Mouse (Mus musculus): Measurements from ENCODE around the gene Ccnf. TPM values are rescaled to one million over a fixed set of nuclear protein-coding genes. Genes with fewer than 3 reads are reported as not detected.

The Ccnf gene
- total RNA-seq, 4 experiments from 2014 or later: 0.10 to 0.48 (median 0.32) TPM

GRCm38 (mm10) chr17:24224741-24225140 lies 26.5 kb downstream of the Ccnf start:
- DNase-seq (ENCODE audit: low spot score in 2 of 2): no peak

- peak in 1 of 2 experiments; percentile 43 for DNase-seq (ENCODE audit: low spot score in 2 of 2)
Measured at GRCm38 (mm10) chr17:24223513-24223912, 27.8 kb downstream of the Ccnf start.

GRCm38 (mm10) chr17:24222653-24223052 lies 28.6 kb downstream of the Ccnf start:
- no peak for DNase-seq (ENCODE audit: low spot score in 2 of 2)

GRCm38 (mm10) chr17:24220435-24221411 lies 30.6 kb downstream of the Ccnf start, which contains the start of gene Tedc2:
Gene Tedc2 (minus strand): TSS chr17:24220851.
- peak; percentile 92 to 94 for DNase-seq (ENCODE audit: low spot score in 2 of 2)

GRCm38 (mm10) chr17:24216836-24217235 lies 34.4 kb downstream of the Ccnf start:
- DNase-seq (ENCODE audit: low spot score in 2 of 2): no peak

GRCm38 (mm10) chr17:24213186-24213585 lies 38.1 kb downstream of the Ccnf start:
- no peak for DNase-seq (ENCODE audit: low spot score in 2 of 2)

GRCm38 (mm10) chr17:24212441-24213018 lies 38.8 kb downstream of the Ccnf start:
- no peak for DNase-seq (ENCODE audit: low spot score in 2 of 2)

GRCm38 (mm10) chr17:24211631-24212440 lies 39.4 kb downstream of the Ccnf start:
- DNase-seq (ENCODE audit: low spot score in 2 of 2): no peak

GRCm38 (mm10) chr17:24210591-24210990 lies 40.7 kb downstream of the Ccnf start:
- no peak for DNase-seq (ENCODE audit: low spot score in 2 of 2)

GRCm38 (mm10) chr17:24209916-24210240 lies 41.4 kb downstream of the Ccnf start:
- DNase-seq (ENCODE audit: low spot score in 2 of 2): no peak

GRCm38 (mm10) chr17:24209043-24209915 lies 42.0 kb downstream of the Ccnf start, which contains the start of gene Ntn3:
Gene Ntn3 (minus strand): TSS chr17:24209531.
- DNase-seq (ENCODE audit: low spot score in 2 of 2): no peak

GRCm38 (mm10) chr17:24208641-24209042 lies 42.6 kb downstream of the Ccnf start:
- DNase-seq (ENCODE audit: low spot score in 2 of 2): no peak

- DNase-seq (ENCODE audit: low spot score in 2 of 2): no peak
Measured at GRCm38 (mm10) chr17:24207768-24208640, 43.3 kb downstream of the Ccnf start.

- peak in 1 of 2 experiments; percentile 39 for DNase-seq (ENCODE audit: low spot score in 2 of 2)
Measured at GRCm38 (mm10) chr17:24206451-24207351, 44.6 kb downstream of the Ccnf start.

GRCm38 (mm10) chr17:24205908-24206361 lies 45.3 kb downstream of the Ccnf start:
- DNase-seq (ENCODE audit: low spot score in 2 of 2): no peak

- DNase-seq (ENCODE audit: low spot score in 2 of 2): peak; percentile 84 to 89
Measured at GRCm38 (mm10) chr17:24205284-24205888, 45.9 kb downstream of the Ccnf start, which contains the start of gene Tbc1d24. Gene Tbc1d24 (minus strand): TSS chr17:24205562.

- no peak for DNase-seq (ENCODE audit: low spot score in 2 of 2)
Measured at GRCm38 (mm10) chr17:24204846-24205245, 46.4 kb downstream of the Ccnf start.

Measured in gastrocnemius, adult 8-10 months (tissue).